Mouse (Mus musculus) testis, postnatal 10 days (tissue): ENCODE data around the gene Crbn.

ENCODE experiments used
- DNase-seq: peaks from one replicate; pipeline ENCODE4 v3.0.0; 2021; ENCODE audit warnings: low spot score

The Crbn gene

DNA sequence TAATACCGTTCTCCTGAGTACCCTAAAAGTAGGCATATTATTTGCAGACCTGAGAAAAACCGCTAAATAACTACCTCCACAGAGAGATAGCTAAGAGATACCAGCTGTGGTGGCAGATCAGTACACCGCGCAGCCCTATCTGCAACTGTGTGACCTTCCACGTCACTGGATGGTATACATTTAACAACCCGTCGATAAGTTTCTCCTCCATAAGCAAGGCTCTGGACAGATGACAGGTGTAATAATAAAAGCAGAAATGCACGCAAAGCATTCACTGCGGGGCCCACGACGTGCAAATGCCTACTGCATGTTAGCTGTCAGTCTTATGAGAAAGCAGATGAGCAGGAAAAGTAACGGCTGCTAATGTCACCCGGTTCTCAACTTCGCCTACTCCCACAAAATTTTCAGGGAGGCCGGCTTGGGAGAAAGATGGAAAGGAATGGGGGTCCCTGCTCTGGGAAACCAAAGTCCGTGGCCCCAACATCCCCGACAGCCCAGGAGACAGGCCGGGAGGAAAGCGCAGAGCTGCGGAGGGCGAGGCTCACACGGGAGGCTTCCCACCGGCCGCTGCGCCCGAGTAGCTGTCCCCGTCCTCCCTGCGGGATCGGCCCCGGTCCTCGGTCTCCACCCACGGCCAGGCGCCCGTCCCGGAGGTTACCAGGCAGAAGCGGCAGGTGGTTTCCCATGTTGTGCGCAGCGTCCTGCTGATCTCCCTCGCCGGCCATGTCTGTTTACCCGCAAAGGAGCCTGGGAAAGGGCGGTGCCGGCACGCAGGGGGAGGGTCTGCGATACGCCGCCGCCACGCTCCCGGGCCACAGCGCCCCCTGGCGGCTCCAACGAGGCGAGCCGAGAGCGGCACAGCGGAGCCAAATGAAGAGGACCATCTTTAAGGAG lies at the start of gene Crbn:
TSS of gene Crbn (minus strand) at position 745 of the 894 bp plus-strand sequence.
- peak; percentile 97 for DNase-seq

- no peak for DNase-seq
Measured at GRCm38 (mm10) chr6:106840181-106840580, 40.3 kb upstream of the Crbn start.

- DNase-seq = no peak
Measured at GRCm38 (mm10) chr6:106838053-106838452, 38.2 kb upstream of the Crbn start.

DNA sequence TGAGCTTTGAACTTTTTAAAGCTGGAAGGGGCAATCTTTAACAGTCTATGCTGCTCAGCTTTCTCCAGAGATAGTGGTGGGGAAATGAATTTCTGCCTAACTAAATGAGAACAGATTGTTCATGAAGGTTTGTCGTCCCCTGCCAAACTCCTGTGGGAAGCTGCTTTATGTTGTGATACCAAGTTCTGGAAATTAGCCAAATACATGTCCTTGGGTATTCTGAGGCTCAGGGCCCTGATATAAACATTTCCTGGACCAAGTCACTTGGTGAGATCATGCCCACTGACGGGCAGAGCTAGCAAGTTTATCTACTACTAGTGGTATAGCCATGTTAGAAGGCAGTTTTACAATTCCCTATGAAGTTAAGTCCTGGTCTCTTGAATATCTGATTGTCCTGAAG lies 35.4 kb upstream of the Crbn start:
- no peak for DNase-seq

GRCm38 (mm10) chr6:106822329-106822728 lies 22.5 kb upstream of the Crbn start:
- DNase-seq = peak; percentile 43

- no peak for DNase-seq
Measured at GRCm38 (mm10) chr6:106820566-106820965, 20.7 kb upstream of the Crbn start.

GRCm38 (mm10) chr6:106819906-106820305 lies 20.0 kb upstream of the Crbn start:
- DNase-seq = no peak

GRCm38 (mm10) chr6:106819246-106819645 lies 19.4 kb upstream of the Crbn start:
- no peak for DNase-seq

- DNase-seq = no peak
Measured at GRCm38 (mm10) chr6:106810686-106811085, 10.8 kb upstream of the Crbn start.

DNA sequence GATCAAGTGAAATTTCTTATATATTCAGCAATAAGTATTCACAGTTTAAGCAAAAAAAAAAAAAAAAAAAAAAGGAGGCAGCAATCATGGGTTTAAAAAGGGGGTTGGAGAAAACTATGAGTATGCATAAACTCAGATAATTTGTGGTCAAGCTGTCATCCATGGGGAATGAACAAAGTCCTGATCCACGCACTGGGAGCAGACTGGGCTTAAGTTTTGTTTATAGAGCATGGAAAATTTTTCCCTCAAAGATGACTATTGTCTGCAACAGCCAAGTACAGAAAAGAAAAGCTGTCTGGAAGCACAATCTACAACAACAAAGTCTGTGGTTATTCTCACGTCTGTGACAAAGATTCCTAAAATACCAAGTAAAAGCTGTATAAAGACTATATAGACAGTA lies 9.3 kb upstream of the Crbn start:
- no peak for DNase-seq

DNA sequence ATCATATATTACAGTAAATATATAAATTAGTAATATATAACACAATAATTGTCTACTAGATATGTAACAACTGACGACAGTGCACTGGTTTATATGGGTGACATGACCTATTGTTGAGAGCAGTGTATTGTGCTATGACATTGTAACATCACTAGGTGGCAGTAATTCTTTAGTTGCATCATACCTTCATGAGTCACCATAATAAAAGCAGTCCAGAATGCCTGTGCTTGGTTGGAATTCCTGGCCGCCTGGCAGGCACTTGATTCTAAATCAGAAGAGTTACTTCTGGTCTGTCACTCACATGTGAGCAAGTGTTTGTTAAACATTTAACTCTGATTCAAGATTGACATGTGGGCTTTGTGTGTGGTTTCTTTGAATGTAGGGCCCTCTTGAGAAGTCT lies 5.0 kb upstream of the Crbn start:
- no peak for DNase-seq

GRCm38 (mm10) chr6:106800227-106800557 lies 315 bp upstream of the Crbn start:
- no peak for DNase-seq

- no peak for DNase-seq
Measured at GRCm38 (mm10) chr6:106794094-106794814, 5.6 kb downstream of the Crbn start.

DNA sequence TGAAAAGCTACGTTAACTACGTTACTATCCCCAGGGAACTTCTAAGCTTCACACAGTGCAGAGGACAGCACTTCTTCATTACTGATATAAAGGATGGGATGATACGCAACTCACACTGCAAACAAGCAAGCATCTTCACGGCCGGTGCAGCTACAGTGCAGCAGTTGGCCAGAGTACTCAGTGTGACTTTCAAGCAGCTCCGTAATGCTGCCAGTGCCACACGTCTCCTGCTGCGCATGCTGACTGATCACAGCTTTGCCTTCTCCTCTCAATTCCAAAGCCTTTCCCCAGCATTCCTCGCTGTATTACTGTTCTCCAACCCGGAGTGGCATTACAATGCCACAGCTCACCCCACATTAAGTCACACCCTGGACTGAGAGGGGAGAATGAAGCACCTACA lies 6.3 kb downstream of the Crbn start:
- no peak for DNase-seq

DNA sequence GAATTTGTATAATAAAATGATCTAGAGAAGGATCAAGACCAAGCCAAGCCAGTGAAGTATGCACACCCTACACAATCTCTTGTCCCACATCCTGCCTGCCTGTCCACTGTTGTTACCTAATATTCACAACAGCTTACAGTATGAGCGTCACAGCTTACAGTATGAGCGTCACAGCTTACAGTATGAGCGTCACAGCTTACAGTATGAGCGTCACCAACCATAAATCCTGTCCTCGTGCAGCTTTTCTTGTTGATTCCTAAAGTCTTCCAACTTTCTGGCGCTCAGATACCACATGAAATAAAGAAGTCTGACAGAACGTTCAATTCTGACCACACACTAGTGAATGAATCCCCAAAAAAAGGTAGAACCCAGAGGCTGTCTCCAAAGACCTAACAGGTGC lies 6.8 kb downstream of the Crbn start:
- DNase-seq = no peak

- no peak for DNase-seq
Measured at GRCm38 (mm10) chr6:106792486-106792885, 7.4 kb downstream of the Crbn start.

DNA sequence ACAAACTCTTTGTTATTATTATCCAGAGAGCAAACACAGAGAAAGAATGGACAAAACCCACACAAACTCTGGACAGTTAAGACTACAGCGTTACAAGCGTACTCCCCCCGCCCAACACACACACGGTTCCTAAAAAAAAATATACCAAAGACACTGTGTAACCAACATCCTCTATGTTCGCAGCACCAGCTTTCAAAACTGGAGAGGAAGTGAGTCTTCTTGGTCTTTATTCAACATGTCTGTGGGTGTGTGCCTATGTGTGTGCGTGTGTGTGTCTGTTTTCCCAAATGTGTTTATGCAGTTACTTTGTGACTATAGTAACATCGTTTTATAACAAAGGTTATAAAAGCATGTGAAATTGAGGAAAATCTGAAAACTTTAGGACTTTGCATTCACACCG lies 8.4 kb downstream of the Crbn start:
- no peak for DNase-seq

GRCm38 (mm10) chr6:106787138-106787537 lies 12.7 kb downstream of the Crbn start:
- DNase-seq = no peak

GRCm38 (mm10) chr6:106770046-106770445 lies 29.8 kb downstream of the Crbn start:
- DNase-seq = no peak

DNA sequence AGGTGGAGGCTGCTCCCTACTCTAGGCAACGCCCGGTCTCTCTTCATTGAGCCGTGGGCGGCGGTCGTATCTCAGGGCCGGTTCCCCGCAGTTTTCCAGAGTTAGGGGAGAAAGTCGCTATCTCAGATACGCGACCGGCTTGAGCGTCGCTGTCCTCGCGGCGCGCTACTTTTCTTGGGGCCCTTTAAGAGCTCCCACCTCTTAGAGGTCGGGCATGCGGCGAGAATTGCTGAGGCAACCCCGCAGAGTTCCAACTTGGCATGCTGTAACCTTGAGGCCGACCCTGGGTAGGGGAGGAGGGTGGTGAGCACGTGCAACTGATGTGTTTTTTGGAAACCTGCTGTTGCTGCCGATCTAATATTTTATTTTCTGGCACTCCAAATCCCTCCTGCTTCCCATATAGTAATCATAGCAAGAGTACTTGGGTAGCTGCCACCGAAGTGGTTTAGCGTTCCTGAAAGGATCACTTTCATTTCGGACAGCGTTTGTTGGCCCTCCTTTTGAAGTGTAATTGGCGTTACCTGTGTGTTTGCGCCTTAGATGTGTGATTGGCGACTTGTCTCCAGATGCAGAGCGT lies 30.5 kb downstream of the Crbn start:
- DNase-seq = no peak

DNA sequence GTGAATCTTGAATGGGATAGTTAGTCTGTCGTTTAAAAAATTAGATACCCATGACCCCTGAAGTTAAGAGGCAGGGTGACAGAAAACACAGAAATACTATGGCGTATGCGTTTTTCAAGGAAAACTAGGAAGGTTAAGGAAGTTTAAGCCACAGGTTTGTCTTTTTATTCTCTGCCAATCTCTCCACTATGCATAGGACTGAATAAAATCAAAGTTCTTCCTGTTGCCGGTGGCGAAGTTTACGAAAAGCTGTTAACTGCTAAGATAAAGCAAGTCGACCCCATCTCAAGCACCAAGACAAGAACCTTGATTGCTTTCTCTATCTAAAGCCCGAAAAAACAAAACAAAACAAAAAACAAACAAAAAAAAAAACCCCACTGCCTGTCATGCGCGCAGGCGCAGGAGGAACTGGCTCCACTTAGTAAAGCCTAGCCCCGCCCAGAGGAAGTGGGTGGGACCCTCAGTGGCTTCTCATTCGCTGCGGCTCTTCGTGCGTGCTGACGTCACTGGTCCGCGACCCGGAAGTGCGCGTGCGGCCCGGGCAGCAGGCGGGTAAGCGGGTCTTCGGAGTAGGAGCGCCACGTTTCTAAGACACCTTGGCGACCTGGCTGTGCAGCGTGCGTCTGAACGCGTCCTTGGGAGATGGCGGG lies 31.1 kb downstream of the Crbn start, which contains the start of gene Trnt1:
TSS of gene Trnt1 (plus strand) at position 481 of the 650 bp plus-strand sequence.
- peak; percentile 99 for DNase-seq

GRCm38 (mm10) chr6:106766774-106767173 lies 33.1 kb downstream of the Crbn start:
- DNase-seq = no peak
